Mouse (Mus musculus) pancreas, adult 10 weeks (tissue): Measurements from ENCODE around the gene Slc44a2. TPM values are rescaled to one million over a fixed set of nuclear protein-coding genes. Genes with fewer than 3 reads are reported as not detected.

Experiments
- polyA plus RNA-seq: library from polyadenylated mRNA; stranded (reverse); fragments of 350-450 nt; fragmentation: Illumina TruSeq; extraction: RNeasy Lipid Tissue Mini Kit (QIAGEN cat#74804); gene quantifications from one replicate; pipeline ENCODE4 v1.2.3, GENCODE M21; 2015; ENCODE audit warnings: low read depth, low replicate concordance; ENCODE audit not compliant: insufficient read depth

Gene Slc44a2
- polyA plus RNA-seq = 16.7 TPM

GRCm38 (mm10) chr9:21320619-21321512 lies at the start of gene Slc44a2:
Gene Slc44a2 (plus strand): TSS chr9:21320698.

GRCm38 (mm10) chr9:21287571-21288402 lies 32.7 kb upstream of the Slc44a2 start, which contains the start of gene Kri1:
Gene Kri1 (minus strand): TSS chr9:21287969.

GRCm38 (mm10) chr9:21291022-21291787 lies 29.3 kb upstream of the Slc44a2 start, which contains the start of gene Cdkn2d:
Gene Cdkn2d (minus strand): TSS chr9:21291407.

GRCm38 (mm10) chr9:21312134-21312533 lies 8.4 kb upstream of the Slc44a2 start, which contains the start of gene Ap1m2:
Gene Ap1m2 (minus strand): TSS chr9:21312337.

GRCm38 (mm10) chr9:21367357-21368111 lies 47.0 kb downstream of the Slc44a2 start, which contains the start of gene Ilf3:
Gene Ilf3 (plus strand): TSS chr9:21367871.

Other genes starting within 250 kb of the Slc44a2 start
- gene Gm49373, start 247.6 kb upstream of the Slc44a2 start, polyA plus RNA-seq = 0.74 TPM
- 12.7 TPM for gene Fdx1l, start 247.1 kb upstream of the Slc44a2 start, polyA plus RNA-seq
- gene Gm38431, start 228.7 kb upstream of the Slc44a2 start, polyA plus RNA-seq = 4.2 TPM
- gene Raver1, start 228.7 kb upstream of the Slc44a2 start, polyA plus RNA-seq = 4.9 TPM
- 6.1 TPM for gene Tyk2, start 189.5 kb upstream of the Slc44a2 start, polyA plus RNA-seq
- 23.2 TPM for gene Cdc37, start 170.7 kb upstream of the Slc44a2 start, polyA plus RNA-seq
- 12.9 TPM for gene Pde4a, start 155.0 kb upstream of the Slc44a2 start, polyA plus RNA-seq
- 10.2 TPM for gene Keap1, start 81.3 kb upstream of the Slc44a2 start, polyA plus RNA-seq
- gene S1pr5, start 72.3 kb upstream of the Slc44a2 start, polyA plus RNA-seq = not detected
- 5.9 TPM for gene Atg4d, start 55.4 kb upstream of the Slc44a2 start, polyA plus RNA-seq
- gene Kri1, start 32.7 kb upstream of the Slc44a2 start, polyA plus RNA-seq = 14.5 TPM
- 5.5 TPM for gene Cdkn2d, start 29.3 kb upstream of the Slc44a2 start, polyA plus RNA-seq
- 11.4 TPM for gene Ap1m2, start 8.4 kb upstream of the Slc44a2 start, polyA plus RNA-seq
- 18.0 TPM for gene Ilf3, start 47.2 kb downstream of the Slc44a2 start, polyA plus RNA-seq
- gene Qtrt1, start 91.1 kb downstream of the Slc44a2 start, polyA plus RNA-seq = 58.6 TPM
- 30.4 TPM for gene Dnm2, start 104.2 kb downstream of the Slc44a2 start, polyA plus RNA-seq
- 4.5 TPM for gene Tmed1, start 189.6 kb downstream of the Slc44a2 start, polyA plus RNA-seq
- 1.3 TPM for gene AB124611, start 205.5 kb downstream of the Slc44a2 start, polyA plus RNA-seq
- gene Carm1, start 226.2 kb downstream of the Slc44a2 start, polyA plus RNA-seq = 14.4 TPM